Mouse (Mus musculus): Measurements from ENCODE around the gene Edc4.
A peak's percentile ranks its signal among the peaks of the same experiment; 100 is the strongest.

Edc4 gene

DNA sequence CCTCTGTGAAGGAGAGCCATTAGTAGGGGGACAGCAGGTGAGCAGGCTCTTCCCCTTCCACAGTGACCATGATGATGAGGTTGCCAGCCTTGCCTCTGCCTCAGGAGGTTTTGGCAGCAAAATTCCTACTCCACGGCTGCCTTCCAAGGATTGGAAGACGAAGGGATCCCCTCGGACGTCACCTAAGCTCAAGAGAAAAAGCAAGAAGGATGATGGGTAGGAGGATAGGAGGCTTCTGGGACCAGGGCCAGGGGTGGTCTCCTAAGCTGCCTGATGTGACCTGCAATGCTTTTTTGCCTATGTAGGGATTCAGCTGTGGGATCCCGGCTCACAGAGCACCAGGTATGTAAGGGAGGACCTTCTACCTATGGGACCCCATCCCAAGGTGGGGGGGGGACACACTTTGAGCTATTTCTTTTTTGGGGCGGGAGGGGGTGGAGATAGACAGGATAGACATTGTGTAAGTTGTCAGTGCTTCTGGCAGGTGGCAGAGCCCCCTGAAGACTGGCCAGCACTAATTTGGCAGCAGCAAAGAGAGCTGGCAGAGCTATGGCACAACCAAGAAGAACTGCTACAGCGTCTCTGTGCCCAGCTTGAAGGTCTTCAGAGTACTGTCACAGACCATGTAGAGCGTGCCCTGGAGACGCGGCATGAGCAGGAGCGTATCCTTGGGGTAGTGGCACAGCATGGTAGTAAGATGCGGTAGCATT lies 9.2 kb downstream of the Edc4 start:
- DNase-seq = no peak

DNA sequence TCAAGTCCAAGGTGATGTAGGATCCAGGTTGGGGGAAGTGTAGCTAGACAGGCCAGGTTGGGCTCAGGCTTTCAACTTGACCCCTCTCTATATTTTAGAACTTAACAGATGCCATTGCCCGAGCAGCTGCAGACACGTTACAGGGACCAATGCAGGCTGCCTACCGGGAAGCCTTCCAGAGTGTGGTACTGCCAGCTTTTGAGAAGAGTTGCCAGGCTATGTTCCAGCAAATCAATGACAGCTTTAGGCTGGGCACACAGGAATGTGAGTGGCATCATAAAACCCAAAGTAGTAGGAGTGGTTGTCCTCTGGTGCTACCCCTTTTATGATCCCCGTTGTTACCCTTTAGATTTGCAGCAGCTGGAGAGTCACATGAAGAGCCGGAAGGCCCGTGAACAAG lies 10.2 kb downstream of the Edc4 start:
- no peak for DNase-seq

DNA sequence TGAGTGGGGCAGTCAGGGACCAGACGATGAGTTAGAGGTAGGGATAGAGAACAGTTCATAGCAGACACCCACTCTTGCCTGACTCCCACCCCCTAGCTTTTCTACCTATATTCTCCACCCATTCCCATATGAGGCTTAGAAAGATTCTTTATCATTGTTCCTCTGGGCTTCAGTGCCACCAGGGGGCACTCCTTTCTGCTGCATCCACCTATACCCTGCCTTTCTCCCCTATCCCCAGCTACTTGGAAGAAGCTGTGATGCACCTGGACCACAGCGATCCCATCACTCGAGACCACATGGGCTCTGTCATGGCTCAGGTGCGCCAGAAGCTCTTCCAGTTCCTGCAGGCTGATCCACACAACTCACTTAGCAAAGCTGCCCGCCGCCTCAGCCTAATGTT lies 11.8 kb downstream of the Edc4 start:
- DNase-seq = no peak

DNA sequence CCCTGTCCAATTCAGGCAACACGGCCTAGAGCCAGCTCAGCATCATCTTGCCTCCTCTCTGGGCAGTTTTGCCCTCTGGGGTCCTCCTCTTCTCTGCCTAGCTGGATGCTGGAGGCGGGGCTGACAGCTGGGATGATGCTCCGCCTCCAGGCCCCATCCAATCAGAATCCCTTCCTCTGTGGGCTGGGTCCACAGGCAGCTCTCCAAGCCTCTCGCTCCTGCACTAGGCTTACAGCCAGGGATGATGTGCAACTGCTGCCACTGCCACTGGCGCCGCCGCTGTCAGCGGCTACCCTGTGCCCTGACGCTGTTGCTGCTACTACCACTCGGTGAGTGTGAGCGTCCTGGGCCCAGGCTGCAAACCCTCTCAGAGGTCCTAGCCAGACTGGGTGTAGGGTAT lies 12.7 kb downstream of the Edc4 start, which contains the start of gene Nrn1l:
TSS of gene Nrn1l (plus strand) at position 229 of the 400 bp plus-strand sequence.
- peak; percentile 68 for DNase-seq

DNA sequence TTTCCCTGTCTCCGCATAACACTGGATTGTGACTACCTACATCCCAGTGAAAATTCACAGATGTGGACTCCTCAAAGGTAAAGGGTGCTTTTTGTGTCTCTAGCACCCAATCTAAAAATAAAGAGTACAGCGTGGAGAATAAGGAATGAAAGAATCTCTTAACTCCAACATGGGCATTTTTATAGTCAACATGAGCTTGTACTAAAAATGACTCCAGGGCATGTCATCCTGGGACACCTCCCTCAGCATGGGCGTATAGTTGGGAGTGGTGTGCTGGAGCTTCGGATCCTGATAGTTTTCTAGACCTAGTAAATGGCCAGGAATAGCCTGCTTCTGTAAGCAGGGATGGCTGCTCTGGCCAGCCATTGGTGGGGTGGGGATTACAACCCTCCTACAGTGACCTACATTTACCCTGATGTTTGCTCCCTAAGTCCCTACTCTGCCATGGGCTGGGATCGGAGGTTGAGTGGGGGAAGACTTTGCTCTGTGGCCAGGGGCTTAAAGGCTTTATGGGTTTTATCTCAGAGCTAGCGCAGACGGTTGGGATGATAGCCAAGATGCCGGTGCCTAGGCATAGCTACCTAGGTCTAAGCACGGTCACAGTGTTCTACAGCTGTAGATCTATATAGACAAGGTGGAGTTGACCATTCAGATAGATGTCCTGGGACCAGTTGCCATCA lies 17.3 kb downstream of the Edc4 start:
- DNase-seq = no peak

DNA sequence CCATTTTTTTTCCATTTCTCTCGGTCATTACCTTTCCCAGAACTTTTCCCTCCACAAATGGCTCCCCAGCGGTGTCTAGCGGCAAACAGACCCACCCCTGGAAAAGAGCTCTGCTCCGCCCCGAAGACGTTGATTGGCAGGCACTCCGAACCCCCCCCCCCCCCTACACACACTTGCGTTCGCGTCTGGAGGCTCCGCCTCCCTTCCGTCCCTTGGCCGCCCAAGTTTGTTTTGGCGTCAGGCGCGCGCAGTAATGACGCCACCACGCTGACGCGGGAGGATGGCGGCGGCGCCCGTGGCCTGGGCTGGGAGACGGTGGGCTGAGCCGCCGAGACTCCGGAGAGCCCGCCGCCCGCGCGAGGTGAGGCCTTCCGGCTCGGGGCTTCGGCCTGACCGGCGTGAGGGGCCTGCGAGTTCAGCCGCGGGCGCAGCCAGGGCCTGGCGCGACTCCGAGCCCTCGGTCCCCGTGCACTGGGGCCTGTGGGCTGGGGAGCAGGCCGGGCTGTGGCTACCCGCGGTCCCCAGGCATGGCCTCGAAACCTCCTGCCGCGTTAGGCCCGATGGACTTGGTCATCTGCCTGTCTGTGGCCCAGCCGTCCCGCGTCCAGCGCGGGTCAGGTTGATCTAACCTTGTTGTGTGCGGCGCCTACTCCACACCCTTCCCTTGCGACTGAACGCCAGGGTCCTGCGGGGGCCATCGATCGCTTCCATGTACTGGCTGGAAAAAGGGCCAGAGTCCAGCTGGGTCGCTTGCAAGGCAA lies 19.7 kb downstream of the Edc4 start, which contains the start of gene Pskh1:
TSS of gene Pskh1 (plus strand) at position 262 of the 761 bp plus-strand sequence.
- peak; percentile 86 for DNase-seq

DNA sequence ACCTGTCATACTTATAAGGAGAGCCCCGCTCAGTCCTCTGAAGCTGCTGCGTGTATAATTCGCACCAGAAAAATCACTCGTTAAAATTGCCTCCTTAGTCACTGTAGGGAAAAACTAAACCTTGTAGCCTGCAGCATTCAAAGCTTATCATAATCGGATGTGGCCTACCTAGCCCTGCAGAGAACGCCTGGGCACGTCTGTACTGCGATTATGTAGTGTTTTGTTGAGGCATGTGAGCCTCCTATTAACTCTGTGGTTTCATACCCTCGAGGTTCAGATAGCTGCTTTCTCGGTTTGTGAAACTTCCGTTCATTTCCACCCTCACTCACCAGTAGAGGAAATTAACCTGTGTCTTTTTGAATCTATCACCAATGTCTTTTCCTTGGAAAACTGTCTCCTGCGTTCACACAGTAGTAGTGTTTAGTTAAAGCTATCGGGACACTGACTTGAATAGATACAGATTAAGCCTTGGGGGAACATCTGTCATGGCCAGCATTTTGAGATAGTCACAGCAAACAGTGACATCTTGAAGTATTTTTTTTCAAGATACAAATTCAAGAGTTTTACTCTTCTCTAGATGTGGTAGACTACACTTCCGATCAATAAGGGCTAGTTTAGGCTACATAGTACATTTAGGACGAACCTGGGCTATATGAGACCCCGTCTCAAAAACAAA lies 20.4 kb downstream of the Edc4 start:
- no peak for DNase-seq

DNA sequence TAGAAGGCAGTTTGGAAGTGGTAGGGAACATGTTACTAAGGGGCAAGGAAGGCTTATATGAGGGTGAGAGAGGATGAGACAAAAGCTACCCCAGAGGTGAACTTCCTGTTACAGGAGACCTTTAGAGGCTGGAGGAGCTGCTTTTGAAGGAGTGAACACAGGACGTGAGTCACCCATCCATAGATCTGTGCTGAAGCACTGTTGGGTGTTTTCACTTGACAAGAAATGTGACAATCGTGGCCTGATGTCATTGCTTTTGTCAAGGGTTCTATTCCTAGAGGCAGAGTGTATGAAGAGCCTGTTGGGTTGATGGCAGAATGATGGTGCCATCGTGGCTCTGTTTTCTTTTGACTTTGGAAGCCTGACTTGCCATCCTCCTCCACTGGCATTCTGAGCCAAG lies 38.7 kb downstream of the Edc4 start:
- no peak for DNase-seq

DNA sequence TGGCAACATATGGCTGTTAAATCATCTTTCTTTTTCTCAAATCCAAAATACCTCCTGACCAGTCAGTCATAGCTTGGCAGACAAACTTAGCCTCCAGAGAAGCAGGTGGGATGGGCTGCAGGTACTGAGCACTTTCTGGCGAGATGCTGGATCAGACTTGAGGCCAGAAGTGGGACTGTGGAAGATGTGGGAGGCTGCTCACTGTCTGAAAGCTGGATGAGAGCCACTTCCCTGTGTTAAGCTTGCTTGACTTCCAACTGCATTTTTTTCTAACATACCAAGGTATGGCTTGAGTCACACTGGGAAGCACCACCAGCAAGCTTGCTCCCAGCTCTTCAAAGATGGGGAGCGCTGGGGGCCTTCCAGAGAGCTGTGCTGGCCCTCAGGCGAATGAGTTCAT lies 44.4 kb downstream of the Edc4 start:
- no peak for DNase-seq

DNA sequence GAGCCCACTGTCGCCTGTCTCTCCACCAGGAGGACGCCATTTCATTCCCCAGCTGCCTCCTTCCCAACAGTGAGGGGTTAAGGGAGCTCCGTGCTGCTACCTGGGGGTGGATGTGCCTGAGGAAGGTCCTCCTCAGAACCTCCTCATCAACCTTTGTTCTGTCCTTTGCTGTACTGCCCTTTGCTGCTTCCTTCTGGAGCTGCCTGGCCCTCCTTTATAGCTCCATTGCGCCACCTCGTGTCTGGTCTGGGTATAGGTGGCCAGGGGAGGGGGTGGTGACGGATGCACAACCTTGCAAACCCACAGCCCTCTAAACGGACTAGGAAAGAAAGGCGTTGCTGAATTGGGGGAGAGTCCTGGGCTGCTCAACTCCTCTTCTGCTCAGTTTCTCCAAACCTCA lies 49.9 kb downstream of the Edc4 start:
- peak; percentile 63 for DNase-seq

DNA sequence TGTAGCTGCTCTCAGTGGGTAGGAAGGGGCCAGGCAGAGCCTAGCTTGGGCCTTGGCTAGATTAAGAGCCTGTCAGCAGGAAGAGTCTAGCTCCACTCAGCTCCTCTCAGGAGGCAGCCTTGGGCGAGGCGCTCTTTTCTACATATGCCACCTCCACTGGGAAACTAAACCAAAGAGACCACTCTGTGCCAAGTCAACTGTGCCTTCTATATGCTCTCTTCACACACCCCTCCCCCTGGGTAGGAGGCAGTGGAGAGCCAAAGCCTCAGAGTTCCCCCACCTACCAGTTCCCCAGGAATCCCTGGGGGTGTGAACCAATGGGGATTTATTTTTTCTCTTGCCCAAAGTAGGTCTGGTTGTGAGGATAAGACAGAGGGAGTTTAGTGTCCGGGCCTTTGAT lies 50.6 kb downstream of the Edc4 start:
- DNase-seq = no peak

DNA sequence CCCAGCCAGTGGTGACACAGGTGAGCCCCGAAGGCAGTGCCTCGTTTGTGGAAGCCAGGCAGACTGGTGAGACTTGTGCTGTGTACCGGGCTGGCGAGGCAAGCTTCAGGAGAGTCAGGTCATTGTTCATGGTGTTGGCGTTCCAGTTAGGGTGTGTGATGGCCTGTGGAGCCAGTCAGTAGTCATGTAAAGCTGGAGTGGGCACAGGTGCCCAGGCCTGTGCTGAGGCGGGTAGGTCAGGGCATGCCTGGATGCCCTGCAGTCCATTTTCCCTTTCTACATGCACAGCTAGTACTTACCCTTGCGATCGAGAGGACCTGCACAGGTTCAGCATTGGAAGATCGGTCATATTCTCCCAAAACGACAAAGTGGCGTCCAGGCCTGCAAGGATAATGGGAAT lies 51.8 kb downstream of the Edc4 start:
- no peak for DNase-seq

DNA sequence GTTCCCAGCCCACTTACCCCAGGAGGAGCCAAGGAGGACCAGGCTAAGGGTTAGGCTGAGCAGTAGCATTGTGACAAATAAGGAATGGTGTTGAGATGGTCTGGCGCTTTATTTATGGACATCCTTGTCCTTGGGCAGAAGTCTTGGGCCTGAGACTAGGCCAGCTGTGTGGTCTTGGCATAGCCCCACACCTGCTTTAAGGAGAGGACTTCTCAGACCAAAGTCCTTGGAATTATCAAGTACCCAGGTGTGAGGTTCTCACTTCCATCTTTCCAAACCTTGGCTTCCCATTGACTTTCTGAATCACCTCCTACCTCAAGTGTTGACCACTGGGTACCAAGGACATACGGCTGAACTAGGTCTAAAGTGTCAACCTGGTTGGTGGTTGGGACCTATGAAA lies 53.1 kb downstream of the Edc4 start, which contains the start of gene Ctrl:
TSS of gene Ctrl (minus strand) at position 101 of the 400 bp plus-strand sequence.
- no peak for DNase-seq

DNA sequence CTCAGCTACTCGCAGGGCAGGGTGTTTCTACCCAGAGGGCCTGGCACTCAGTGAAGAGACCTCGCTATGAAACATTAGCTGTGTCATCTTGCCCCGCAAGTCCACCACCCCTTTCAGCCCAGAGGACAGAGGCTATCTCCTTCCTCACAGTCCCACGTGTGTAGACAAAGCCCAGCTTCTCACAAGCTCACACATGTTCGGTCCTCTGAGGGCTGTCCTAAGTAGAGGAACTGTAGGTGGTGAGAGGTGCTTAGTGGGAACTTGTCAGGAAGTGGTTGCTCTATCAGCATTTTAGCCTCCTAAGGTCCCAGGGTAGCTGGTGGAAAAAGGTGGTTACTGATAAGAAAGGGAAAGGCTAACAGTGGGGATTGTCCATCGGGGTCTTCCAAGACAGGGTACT lies 54.4 kb downstream of the Edc4 start:
- DNase-seq = no peak

DNA sequence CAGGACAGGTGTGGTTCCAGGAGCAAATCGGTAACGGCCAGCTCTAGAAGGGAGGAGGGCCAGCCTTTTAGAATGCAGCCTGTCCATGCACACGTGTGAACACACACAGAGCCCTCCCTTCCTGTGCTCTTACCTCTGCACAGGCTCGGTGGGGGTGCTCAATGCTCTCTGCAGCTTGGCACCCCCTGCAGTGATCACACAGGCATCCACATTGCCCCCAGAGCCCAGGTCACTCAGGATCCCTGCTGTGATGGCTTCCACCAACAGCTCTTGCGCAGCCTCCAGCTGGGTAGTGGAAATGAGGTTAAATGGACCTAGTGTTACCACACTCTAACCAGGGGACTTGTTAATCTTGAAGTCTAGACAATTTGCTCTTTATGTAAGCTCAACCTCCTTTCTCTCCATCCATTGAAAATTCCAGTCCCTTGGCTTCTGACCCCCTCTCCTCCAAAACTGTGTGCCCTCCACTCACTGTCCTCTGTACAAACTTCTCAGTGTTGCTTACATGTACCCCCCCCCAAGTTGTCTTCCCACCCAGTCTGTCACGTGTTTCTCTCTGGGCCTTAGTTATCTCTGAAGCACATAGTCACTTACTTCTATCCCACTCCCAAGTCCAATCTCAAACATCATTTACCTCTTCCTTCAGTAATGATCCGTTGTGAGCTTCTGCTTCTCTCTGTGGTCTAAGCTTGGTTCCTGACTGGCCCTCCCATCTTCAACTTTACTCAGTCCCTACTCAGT lies 55.4 kb downstream of the Edc4 start:
- DNase-seq = no peak

DNA sequence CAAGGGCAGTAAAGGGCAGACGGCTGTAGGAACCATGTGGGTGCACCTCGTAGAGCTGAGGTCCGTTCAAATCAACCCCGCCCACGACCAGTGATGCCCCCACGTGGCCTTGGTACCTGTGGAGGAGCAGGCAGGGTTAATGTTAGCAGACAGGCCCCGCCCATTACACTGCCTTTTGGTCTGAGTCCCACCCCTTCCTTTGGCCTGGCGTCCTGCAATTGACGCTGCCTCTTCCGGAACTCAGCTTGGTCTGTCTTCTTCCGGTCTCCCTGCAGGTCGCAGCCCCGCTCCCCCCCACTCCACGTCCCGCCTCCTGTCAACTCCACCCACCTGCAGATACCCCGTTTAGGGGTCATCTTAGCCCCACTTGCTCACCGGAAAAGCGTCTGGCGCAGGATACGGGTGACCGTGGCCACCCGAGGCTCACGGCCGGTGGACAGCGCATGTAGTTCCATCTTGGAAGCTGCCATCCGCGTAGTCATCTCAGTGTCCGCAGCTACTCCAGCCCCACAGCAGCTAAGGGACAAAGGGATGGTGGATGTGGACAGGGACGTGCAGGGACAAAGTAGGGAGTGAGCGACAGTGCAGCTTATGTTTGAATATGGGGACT lies 56.3 kb downstream of the Edc4 start:
- DNase-seq = peak; percentile 95

DNA sequence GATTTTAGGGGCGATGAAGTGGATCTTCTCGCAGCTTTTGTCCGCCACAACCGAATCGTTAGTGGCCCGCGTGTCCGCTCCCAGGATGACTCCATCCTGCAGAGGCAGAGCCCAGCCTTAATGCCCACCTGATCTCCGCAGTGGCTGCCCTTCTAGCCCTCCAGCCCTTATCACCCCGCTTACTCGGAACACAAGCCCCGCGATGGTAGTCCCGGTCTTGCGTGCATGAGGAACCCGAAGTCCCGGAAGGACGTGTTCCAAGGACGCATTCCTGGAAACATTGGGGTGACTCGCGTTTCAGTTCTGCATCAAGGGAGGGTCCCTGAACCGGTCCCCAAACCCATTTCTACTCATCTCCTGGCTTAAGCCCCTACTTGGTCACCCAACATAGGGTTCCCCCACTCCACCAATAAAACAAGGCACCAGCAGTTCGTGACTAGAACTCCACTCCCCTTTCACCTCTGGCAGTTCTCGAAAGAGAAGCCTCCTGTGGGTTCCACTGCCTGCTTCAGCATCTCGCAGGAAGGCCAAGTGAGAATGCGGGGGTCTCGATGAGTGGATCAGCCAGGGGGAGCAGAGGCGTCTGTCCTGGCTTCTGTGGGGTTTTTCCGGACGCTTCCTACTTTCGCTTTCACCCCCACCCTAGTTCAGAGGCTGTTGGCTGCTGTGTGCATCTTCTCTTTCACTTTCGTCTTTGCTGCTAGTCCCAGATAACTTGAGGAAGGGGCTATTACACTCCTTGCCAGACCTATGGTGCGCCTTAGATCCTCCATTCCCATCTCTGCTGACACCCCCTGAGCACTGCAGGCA lies 57.0 kb downstream of the Edc4 start:
- peak; percentile 48 for DNase-seq

DNA sequence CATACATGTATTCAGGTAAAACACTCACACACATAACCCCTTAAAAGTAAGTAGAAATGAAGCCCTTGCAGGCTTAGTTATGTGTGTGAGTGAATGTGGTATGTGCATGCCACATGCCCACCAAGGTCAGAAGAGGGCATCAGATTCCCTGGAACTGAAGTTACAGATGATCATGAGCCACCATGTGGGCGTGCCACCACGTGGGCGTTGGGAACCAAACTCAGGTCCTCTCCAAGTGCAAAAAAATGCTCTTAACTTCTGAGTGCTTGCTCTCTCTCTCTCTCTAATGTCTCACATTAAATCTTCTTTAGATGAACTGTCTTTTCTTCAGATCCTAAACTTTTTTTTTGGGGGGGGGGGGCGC lies 57.6 kb downstream of the Edc4 start, which contains the start of gene Psmb10:
TSS of gene Psmb10 (minus strand) at position 139 of the 364 bp plus-strand sequence.
- DNase-seq = peak; percentile 37

DNA sequence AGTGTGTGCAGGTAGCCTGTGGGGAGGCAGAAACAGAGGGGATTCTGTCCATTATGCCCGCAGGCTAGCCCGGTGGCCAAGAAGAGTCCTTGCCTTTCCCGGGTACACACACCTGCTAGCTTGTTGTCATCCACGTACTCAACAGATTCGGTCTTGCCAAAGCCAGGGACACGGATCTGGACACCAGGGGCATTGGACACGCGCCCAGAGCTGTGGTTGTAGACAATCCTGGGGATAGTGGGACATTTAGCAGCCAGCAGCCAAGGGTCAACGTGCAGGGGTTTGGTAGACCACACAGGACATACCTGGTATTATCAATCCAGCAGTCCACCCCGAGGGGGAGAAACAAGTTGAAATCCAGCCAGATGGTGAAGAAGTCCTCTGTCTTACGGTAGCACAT lies 61.3 kb downstream of the Edc4 start:
- no peak for DNase-seq

DNA sequence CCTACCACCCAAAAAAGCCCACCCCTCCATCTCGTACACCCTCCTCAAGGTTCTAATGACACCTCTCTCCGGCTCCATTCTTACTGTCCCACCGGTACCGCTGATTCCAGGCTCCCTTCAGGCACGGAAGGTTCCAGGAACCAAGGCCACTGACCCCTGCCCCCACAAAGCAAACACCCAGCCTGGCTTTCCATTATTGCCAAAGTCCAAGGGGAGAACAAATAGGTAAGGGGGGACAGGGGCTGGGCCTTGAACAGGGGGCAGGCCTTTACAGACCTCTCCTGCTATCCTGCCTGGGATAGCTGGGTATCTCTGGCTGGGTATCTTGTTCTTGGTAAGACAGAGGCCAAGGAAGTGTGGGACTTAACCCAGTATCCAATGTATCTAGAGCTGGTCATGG lies 61.9 kb downstream of the Edc4 start:
- DNase-seq = no peak

DNA sequence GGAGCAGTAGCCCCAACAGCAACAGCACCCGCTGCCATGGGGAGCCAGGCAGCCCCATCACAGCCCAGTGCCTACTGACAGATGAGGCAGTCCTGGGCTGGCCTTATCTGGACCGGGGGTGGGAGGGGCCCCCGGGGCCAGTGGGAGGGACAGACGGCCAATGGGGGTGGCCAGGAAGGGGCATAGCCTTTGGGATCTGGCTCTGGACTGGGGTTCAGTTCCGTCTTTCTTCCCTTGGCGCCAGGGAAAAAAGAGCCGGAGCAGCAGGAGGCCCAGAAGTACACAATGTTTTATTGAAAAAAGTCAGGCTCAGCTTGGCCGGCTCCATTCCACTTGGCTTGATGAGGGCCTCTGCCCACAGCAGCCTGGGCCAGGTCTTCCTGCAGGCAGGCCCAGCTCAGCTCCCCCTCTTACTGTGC lies 62.6 kb downstream of the Edc4 start, which contains the start of gene Lcat:
TSS of gene Lcat (minus strand) at position 62 of the 419 bp plus-strand sequence.
- DNase-seq = no peak
